Mouse (Mus musculus): ENCODE results near the gene Prcd. TPM values are rescaled to one million over a fixed set of nuclear protein-coding genes. Genes with fewer than 3 reads are reported as not detected.
"Not testable (repeated sequence)": the region's sequence is repeated elsewhere in the genome, so short reads cannot be mapped to it uniquely, and the experiment has no call there.

Gene Prcd
- polyA plus RNA-seq (2016; fragmentation: Nextera tagmentation; extraction: Ambion mirVana) = 0.39 and 0.79 TPM in 2 replicates

DNA sequence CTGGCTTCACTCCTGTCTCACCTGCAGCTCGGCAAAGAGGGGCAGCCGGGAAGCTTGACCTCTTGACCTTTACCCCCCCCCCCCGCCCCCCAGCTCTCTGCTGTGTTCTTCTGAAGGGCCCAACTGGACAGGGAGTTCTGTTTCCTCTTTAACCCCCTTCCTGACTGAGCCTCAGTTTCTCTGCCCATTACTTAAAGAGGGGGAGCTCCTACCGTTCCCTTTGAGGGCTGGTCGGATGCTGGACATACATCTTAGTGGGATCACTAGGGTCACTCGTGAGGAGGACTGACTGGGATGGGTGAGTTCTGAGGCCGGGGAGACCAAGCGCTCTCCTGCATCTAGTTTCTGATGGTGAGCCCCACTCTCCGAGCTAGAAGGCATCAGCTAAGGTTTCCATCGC, at the start of gene Prcd:
TSS of gene Prcd (plus strand) at position 301 of the 400 bp plus-strand sequence.
- Histone ChIP-seq H3K27me3 (replicated peaks) (peaks cover 60% of the 10 kb centered on the region), H3K4me3 (peak within 1 kb of the TSS; percentile 45), H3K27ac (no peak within 1 kb of the TSS), H3K4me2 (replicated peaks) (peak within 1 kb of the TSS; percentile 80), H3K4me1 (peaks cover 44% of the 10 kb centered on the region), H3K9ac (peak within 1 kb of the TSS; percentile 71), H3K9me3 (no peaks in the 10 kb centered on the region), H3K36me3 (no peaks in the 10 kb centered on the region)
- no peak for ATAC-seq (ENCODE audit: low FRiP score, low read depth)
- WGBS = 6% methylated on average over 10 of the region's 10 CpGs

DNA sequence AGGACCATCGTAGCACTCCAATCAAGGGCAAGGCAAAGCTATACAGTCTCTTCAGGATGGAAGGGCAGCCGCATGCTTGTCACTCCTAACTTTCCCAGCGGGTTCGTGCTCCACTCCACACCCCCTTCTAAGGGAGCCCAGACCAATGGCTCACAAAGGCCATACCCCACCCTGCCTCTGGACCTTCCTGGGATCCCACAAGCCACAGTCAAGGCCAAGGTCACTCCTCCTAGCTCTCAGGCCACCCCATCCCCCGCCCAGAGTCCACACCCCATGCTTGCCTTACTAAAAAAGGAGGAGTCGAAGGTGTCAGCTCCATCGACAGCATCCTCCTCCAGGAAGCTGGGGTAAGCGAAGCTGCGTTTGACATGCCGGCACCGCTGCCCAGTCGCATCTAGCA, 49.2 kb upstream of the Prcd start:
- H3K27ac ChIP-seq = no peak overlapping the region
- no peaks in the 10 kb centered on the region; the same call in 1 of the 2 replicates for H3K36me3 ChIP-seq
- H3K4me1 ChIP-seq = no peaks in the 10 kb centered on the region
- no peak overlapping the region for H3K4me3 ChIP-seq
- no peaks in the 10 kb centered on the region for H3K27me3 ChIP-seq (replicated peaks)
- no peak for ATAC-seq (ENCODE audit: low FRiP score, low read depth)
- no peak overlapping the region for H3K4me2 ChIP-seq (replicated peaks)
- H3K9me3 ChIP-seq = no peaks in the 10 kb centered on the region
- WGBS = 91% methylated on average over 12 of the region's 12 CpGs
- no peak overlapping the region for H3K9ac ChIP-seq

DNA sequence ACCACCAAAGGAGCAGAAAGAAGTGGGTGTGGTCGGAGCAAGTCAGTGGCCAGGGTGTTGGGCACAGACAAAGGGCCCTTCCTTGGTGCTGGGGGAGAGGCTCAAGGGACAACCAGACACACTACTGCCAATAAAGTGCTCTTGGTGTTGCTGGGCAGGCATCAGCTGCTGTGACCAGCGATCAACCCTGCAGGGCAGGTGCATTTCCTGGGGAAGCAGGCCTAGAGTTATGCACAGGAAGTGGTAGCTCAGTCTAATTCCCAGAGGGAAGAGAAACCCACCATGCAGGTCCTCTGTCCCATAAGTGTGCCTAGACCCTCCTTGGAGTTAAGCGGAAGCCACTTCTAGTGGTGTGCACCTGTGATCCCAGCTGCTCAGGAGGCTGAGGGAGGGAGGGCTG, 45.6 kb upstream of the Prcd start:
- Histone ChIP-seq H3K4me3 (no peak overlapping the region), H3K9me3 (no peaks in the 10 kb centered on the region), H3K4me2 (replicated peaks) (no peak overlapping the region), H3K27me3 (replicated peaks) (no peaks in the 10 kb centered on the region), H3K27ac (no peak overlapping the region), H3K4me1 (no peaks in the 10 kb centered on the region), H3K9ac (no peak overlapping the region), H3K36me3 (no peaks in the 10 kb centered on the region; the same call in 1 of the 2 replicates)
- no peak for ATAC-seq (ENCODE audit: low FRiP score, low read depth)
- 97% methylated on average over 3 of the region's 3 CpGs for WGBS

DNA sequence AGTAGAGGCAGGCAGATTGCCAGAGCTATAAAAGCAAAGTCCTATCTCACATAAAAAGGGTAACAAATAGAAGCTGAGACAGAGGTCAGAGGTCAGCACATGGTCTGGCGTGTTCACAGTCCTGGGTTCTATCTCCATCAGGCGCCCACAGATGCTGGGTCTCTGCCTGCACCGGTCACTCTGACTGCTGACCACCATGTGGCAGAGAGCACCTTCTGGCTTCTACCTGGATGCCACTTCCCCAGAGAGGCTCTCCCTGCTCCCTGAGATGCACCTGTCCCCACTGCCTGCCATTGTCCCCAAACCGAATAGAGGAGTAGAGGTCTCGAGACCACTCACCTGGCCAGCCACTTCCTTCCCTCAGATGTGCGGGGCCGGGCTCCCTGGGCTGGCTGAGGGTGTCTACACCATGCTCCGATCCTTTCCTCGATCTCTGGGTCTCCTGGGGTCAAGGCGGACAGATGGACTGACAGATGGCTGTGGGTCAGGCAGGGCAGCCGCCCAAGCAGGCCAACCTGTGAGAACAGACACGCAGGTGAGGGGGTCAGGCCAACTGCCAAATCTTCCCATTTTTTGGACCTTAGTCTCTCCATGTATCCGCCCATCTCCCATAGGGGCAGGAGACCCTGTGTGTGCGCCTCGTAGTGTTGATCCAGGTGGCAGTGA, 43.2 kb upstream of the Prcd start:
- ATAC-seq (ENCODE audit: low FRiP score, low read depth) = no peak
- H3K9ac ChIP-seq = no peak overlapping the region
- 83% methylated on average over 15 of the region's 15 CpGs for WGBS
- H3K4me3 ChIP-seq = no peak overlapping the region
- no peaks in the 10 kb centered on the region; the same call in 1 of the 2 replicates for H3K36me3 ChIP-seq
- H3K27me3 ChIP-seq (replicated peaks) = no peaks in the 10 kb centered on the region
- H3K4me2 ChIP-seq (replicated peaks) = no peak overlapping the region
- H3K4me1 ChIP-seq = no peaks in the 10 kb centered on the region
- H3K9me3 ChIP-seq = no peaks in the 10 kb centered on the region
- no peak overlapping the region for H3K27ac ChIP-seq

DNA sequence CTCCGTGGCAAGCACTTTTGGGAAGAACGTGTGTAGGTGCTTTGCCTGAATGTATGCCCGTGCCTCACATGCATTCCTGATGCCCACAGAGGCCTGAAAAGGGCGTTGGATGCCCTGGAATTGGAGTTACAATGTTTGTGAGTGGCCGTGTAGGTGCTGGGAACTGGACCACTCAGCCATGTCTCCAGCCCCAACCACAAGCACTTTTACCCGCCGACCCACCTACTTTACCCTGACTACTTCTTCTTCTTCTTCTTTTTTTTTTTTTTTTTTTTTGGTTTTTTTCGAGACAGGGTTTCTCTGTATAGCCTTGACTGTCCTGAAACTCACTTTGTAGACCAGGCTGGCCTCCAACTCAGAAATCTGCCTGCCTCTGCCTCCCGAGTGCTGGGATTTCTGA, 42.2 kb upstream of the Prcd start:
- not testable (repeated sequence) for H3K4me2 ChIP-seq (replicated peaks); H3K4me3 ChIP-seq; ATAC-seq (ENCODE audit: low FRiP score, low read depth); H3K27me3 ChIP-seq (replicated peaks); H3K36me3 ChIP-seq; H3K27ac ChIP-seq; H3K4me1 ChIP-seq; H3K9me3 ChIP-seq; H3K9ac ChIP-seq
- 86% methylated on average over 9 of the region's 9 CpGs for WGBS

DNA sequence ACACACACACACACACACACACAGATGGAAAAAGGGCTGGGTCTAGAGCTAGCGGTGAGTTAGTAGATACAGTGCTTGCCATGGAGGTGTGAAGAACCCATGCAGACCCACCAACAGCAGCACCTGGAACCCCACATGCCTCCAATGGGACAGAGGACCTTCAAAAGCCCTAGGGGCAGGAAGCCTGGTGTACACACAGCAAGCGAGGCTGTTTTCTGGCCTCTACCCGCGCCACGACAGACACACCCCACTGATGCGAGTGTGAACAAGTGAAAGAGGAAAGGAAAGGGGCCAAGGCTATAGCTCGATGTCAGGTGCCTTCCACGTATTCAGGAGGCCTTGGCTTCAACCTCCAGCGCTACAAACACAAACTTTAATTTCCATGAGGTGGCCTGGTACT, 41.5 kb upstream of the Prcd start:
- Histone ChIP-seq H3K4me3 (no peak overlapping the region), H3K4me2 (replicated peaks) (no peak overlapping the region), H3K27ac (no peak overlapping the region), H3K36me3 (no peaks in the 10 kb centered on the region), H3K27me3 (replicated peaks) (no peaks in the 10 kb centered on the region), H3K9me3 (no peaks in the 10 kb centered on the region), H3K9ac (no peak overlapping the region), H3K4me1 (peaks cover 8% of the 10 kb centered on the region; the same call in 1 of the 2 replicates)
- 90% methylated on average over 9 of the region's 9 CpGs for WGBS
- no peak for ATAC-seq (ENCODE audit: low FRiP score, low read depth)

DNA sequence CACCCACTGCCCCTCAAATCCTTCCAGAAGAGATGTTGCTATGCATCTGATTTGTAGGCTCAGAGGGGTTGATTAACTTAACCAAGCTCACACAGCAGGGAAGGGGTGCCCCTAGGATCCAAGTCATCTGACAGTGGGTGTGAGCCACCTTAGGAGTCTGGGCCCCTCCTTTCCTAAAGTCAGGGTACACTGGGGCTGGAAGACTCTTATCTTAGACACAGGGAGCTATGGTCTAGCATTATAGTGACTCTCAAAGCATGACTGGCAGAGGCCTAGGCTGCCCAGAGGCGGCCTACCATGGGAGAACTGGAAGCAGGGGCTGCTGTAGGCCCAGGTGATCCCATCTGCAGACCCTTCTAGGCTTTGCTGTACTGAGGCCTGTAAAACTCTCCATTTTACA, 40.8 kb upstream of the Prcd start:
- Histone ChIP-seq H3K27ac (no peak overlapping the region), H3K4me2 (replicated peaks) (no peak overlapping the region), H3K36me3 (no peaks in the 10 kb centered on the region), H3K9ac (no peak overlapping the region), H3K27me3 (replicated peaks) (no peaks in the 10 kb centered on the region), H3K4me1 (peaks cover 10% of the 10 kb centered on the region; the same call in 1 of the 2 replicates), H3K4me3 (no peak overlapping the region), H3K9me3 (no peaks in the 10 kb centered on the region)
- ATAC-seq (ENCODE audit: low FRiP score, low read depth) = no peak
- WGBS = 91% methylated on average over 1 of the region's 1 CpGs

DNA sequence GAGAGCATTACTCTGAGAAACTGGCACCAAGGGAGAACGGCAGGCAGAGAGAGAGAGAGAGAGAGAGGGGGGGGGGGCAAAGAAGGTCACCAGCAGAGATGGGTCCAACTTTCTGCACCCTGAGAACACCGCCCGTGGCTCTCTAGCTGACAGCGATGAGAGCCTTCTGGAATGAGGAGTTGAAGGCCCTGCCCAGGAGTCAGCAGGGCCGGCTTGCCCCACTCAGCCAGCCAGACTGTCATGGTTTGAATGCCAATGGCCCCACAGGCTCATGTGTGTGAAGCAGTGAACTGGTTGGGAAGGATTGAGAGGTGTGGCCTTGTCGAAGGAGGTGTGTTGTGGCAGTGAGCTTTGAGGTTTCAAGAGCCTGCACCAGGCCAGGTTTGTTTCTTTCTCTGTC, 40.1 kb upstream of the Prcd start:
- whole genome bisulfite sequencing = 89% methylated on average over 6 of the region's 6 CpGs
- Histone ChIP-seq H3K4me1 (peaks cover 12% of the 10 kb centered on the region; the same call in 1 of the 2 replicates), H3K9me3 (no peaks in the 10 kb centered on the region), H3K27me3 (replicated peaks) (no peaks in the 10 kb centered on the region), H3K27ac (no peak overlapping the region), H3K9ac (no peak overlapping the region), H3K4me3 (no peak overlapping the region), H3K4me2 (replicated peaks) (no peak overlapping the region), H3K36me3 (no peaks in the 10 kb centered on the region)
- ATAC-seq (ENCODE audit: low FRiP score, low read depth) = no peak

DNA sequence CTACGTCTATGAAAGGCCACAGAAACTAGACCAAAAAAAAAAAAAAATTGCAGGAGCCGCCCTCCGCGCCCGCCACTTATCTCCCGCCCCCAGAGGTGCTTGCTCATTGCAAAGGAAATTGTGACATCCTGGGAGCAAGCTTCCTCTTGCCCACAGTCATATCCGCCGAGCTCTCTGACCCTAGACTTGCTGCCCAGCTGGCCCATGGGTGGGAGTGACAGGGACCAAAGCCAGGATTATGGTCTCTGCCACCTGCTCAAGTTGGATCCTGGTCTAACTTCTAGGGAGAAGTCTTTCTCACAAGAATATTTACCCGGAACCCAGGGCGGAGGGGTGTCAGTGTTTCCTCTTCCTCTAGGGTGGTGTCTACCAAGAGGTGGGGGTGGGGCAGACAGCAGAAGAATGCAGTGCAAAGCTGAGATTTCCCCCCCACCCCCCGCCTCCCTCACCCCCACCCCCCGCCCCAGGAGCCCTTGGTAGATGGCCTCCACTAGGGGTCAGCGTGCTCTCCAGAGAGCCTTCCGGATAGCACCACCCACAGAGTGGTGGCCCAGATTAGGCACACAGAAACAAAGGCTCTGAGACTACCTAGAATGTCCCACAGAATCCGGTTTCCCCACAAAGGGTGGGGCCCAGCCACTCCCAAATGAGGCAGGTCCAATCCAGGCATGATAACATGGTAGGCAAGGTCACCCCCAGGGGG, 37.4 kb upstream of the Prcd start:
- Histone ChIP-seq H3K4me1 (peaks cover 31% of the 10 kb centered on the region), H3K9ac (no peak overlapping the region), H3K4me3 (no peak overlapping the region), H3K9me3 (no peaks in the 10 kb centered on the region), H3K4me2 (replicated peaks) (no peak overlapping the region), H3K36me3 (no peaks in the 10 kb centered on the region), H3K27me3 (replicated peaks) (no peaks in the 10 kb centered on the region), H3K27ac (no peak overlapping the region)
- no peak for ATAC-seq (ENCODE audit: low FRiP score, low read depth)
- WGBS = 60% methylated on average over 15 of the region's 15 CpGs

DNA sequence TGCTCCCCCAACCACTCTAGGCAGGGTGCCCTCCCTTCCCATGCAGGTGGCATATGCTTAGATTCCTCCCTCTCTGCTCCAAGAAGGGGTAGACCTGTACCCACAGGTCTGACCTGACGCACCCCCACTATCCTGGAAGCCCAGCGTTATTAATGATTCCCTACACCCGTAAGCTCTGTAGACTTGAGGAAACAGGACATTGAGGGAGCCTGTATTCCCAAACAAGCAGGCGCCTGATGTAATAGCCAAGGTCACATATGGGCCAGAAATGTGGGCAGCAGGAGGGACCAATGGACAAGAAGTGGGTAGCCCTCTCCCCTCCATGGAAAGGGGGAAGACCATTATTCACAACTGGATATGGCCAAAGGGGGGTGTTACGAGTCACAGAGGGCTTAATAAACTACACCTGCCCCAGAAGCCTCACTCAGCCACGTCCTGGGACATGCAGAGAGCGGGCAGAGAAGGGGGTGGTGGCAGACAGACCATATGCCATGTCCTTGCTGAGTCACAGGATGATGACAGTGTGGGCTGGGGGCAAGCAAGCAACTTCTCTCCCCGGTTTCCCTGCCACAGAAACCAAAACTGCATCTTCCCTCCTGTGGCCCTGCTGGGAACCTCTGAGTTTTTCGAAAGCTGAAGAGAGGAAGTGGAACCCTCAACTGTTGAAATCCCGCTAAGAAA, 36.8 kb upstream of the Prcd start:
- peaks cover 37% of the 10 kb centered on the region for H3K4me1 ChIP-seq
- H3K4me3 ChIP-seq = no peak overlapping the region
- H3K9me3 ChIP-seq = no peaks in the 10 kb centered on the region
- H3K36me3 ChIP-seq = no peaks in the 10 kb centered on the region
- H3K4me2 ChIP-seq (replicated peaks) = no peak overlapping the region
- WGBS = 77% methylated on average over 10 of the region's 10 CpGs
- H3K27ac ChIP-seq = no peak overlapping the region
- no peak overlapping the region for H3K9ac ChIP-seq
- H3K27me3 ChIP-seq (replicated peaks) = no peaks in the 10 kb centered on the region
- no peak for ATAC-seq (ENCODE audit: low FRiP score, low read depth)

DNA sequence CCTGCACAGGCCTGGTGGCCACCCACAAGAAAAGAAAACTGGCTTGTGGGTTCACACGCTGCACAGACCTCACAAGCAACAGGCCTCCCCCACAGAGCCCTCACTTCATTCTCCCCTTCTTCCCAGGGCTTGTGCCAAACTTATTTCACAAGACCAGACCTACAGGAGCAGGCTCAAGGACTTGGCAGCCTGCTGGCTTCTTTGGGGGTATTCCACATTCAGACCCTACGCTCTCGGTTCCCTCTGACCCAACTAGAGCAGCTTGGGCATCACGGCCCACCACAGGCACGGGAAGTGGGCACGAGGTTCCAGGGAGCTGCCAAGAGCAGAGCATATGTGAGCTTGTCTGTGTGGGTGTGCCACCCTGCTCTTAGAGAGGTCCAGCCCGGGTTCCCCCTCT, 35.7 kb upstream of the Prcd start:
- Histone ChIP-seq H3K9ac (no peak overlapping the region), H3K27me3 (replicated peaks) (no peaks in the 10 kb centered on the region), H3K36me3 (no peaks in the 10 kb centered on the region), H3K4me2 (replicated peaks) (no peak overlapping the region), H3K27ac (no peak overlapping the region), H3K4me1 (peaks cover 40% of the 10 kb centered on the region), H3K4me3 (no peak overlapping the region), H3K9me3 (no peaks in the 10 kb centered on the region)
- no peak for ATAC-seq (ENCODE audit: low FRiP score, low read depth)
- WGBS = 89% methylated on average over 7 of the region's 7 CpGs

DNA sequence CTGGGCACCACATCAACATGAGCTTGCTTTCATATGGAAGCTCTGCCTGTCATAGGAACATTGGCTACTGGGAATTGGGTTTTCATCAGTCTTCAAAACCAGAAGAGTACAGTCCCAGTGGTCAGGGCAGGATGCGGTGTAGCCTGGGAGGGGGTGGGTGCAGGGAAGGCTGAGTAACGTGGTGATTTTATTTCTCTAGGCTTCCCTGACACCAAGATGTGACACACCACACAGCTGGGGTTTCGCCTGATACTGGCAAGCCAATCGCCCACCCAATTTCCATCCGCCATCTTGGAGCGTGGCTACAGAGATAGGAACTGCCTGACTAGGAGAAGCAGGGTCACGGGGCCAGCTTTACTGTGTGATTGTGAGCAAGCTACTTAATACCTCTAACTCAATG, 34.7 kb upstream of the Prcd start:
- H3K4me3 ChIP-seq = no peak overlapping the region
- H3K9ac ChIP-seq = no peak overlapping the region
- no peak overlapping the region for H3K4me2 ChIP-seq (replicated peaks)
- H3K36me3 ChIP-seq = no peaks in the 10 kb centered on the region
- ATAC-seq (ENCODE audit: low FRiP score, low read depth) = no peak
- peaks cover 44% of the 10 kb centered on the region for H3K4me1 ChIP-seq
- no peaks in the 10 kb centered on the region for H3K9me3 ChIP-seq
- peaks cover 2% of the 10 kb centered on the region for H3K27me3 ChIP-seq (replicated peaks)
- WGBS = 86% methylated on average over 7 of the region's 7 CpGs
- no peak overlapping the region for H3K27ac ChIP-seq

Measured in neural tube, embryonic 12.5 days (tissue).